Mouse (Mus musculus): ENCODE results near the gene Zeb2.

GRCm38 (mm10) chr2:45118121-45118520 lies 926 bp upstream of the Zeb2 start:
- no peak for TF ChIP-seq CTCF (IDR thresholded peaks at IDR 0.05; ENCODE audit: insufficient read depth, low read depth, low read length)
- no peak for TF ChIP-seq POLR2A (IDR thresholded peaks at IDR 0.05; ENCODE audit: insufficient read depth, low read depth, low read length)

Data from olfactory bulb, adult 2 months (tissue).